Mouse (Mus musculus) ES-E14 (cell line): Measurements from ENCODE around the gene Supt6.

Experiments
- CHD2 ChIP-seq: IDR thresholded peaks from 2 replicates; pipeline ENCODE4 v1.6.1; 2014; ENCODE audit warnings: mild to moderate bottlenecking, low read depth, low read length, inconsistent platforms
- MAFK ChIP-seq: IDR thresholded peaks from 2 replicates; pipeline ENCODE4 v1.6.1; 2014; ENCODE audit warnings: mild to moderate bottlenecking, low read depth, low read length, inconsistent platforms; ENCODE audit not compliant: insufficient read depth
- ZC3H11A ChIP-seq: IDR thresholded peaks from 2 replicates; pipeline ENCODE4 v1.6.1; 2012; ENCODE audit warnings: low read depth, mild to moderate bottlenecking, inconsistent platforms, low read length, borderline replicate concordance

DNA sequence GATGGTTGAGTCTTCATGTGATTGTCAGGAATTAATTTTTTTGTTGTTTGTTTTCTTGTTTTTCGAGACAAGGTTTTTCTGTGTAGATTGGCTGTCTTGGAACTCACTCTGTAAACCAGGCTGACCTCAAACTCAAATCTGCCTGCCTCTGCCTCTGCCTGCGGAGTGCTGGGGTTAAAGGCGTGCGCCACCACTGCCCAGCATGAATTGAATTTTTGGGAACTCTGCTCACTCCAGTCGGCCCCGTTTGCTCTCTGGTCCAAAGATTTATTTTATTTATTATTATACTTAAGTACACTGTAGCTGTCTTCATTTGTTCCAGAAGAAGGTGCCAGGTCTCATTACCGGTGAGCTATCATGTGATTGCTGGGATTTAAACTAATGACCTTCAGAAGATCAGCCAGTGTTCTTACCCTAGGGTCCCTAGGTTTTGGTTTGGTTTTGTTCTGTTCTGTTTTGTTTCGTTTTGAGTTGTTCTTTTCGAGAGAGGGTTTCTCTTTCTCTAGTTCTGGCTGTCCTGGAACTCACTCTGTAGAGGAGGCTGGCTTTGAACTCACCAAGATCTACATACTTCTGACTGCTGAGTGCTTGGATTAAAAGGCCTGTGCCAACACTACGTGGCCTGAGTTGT, 61.8 kb downstream of the Supt6 start:
- TF ChIP-seq MAFK (no peak), ZC3H11A (no peak), CHD2 (no peak)
